Comparison of ENCODE assay signal across 10 mouse cellular contexts in genomic region chr8:113632634-113633033, GRCm38 (mm10). TPM values are rescaled to one million over a fixed set of nuclear protein-coding genes. Genes with fewer than 3 reads are reported as not detected.
DNase-seq lines count a peak whose midpoint lies in the region; ATAC-seq and TF ChIP-seq lines count a peak whose summit lies in the region.
"Had no signal": no experiment of that assay in that cellular context is flagged by ENCODE, and none has a peak within 500 bp of the region (broad histone marks: within the 10 kb centered on the region; RNA-seq: fewer than 3 reads in every experiment).

No protein-coding gene starts in this region.

- no peak overlapping the region for H3K4me2 ChIP-seq in limb, embryonic 11.5 days (ENCODE audit: low read depth, severe bottlenecking)
- H3K4me2 ChIP-seq: liver, embryonic 15.5 days had no signal

- DNase-seq in adrenal gland, adult 2 months, result peak; percentile 43
- DNase-seq in adrenal gland, adult 18-20 months (ENCODE audit: low spot score in 2 of 2), result no peak
- DNase-seq in limb, embryonic 11.5 days (ENCODE audit: low spot score), result peak; percentile 34
- DNase-seq in limb, embryonic 10.5 days (ENCODE audit: low spot score), result no peak
- DNase-seq in brain, embryonic 14.5 days (ENCODE audit: low read depth), result peak; percentile 82
- DNase-seq in heart, postnatal 4 days, result peak; percentile 37
- DNase-seq in splenic B cell, adult 2 months (ENCODE audit: low read depth, low spot score), result peak; percentile 59

- no peak for TF ChIP-seq POLR2A in brain, embryonic 14.5 days (IDR thresholded peaks at IDR 0.05; ENCODE audit: borderline replicate concordance, extremely low read depth, insufficient read depth, insufficient read length, poor library complexity, severe bottlenecking)

- 9% methylated on average over 3 of the region's 3 CpGs for WGBS in limb, embryonic 11.5 days
- 12% methylated on average over 3 of the region's 3 CpGs for WGBS in limb, embryonic 10.5 days

- 0 out of 2 replicates have a peak, but pooled peaks cover 3% of the 10 kb centered on the region for H3K4me1 ChIP-seq in limb, embryonic 11.5 days (ENCODE audit: control insufficient read depth, insufficient read depth, low read length)
- peaks cover 17% of the 10 kb centered on the region for H3K4me1 ChIP-seq in limb, embryonic 10.5 days

- no peaks in the 10 kb centered on the region for H3K27me3 ChIP-seq in limb, embryonic 11.5 days (ENCODE audit: control insufficient read depth, insufficient read depth, low read length)
- H3K27me3 ChIP-seq in limb, embryonic 10.5 days (ENCODE audit: low read depth, poor library complexity, severe bottlenecking), result no peaks in the 10 kb centered on the region
- no peaks in the 10 kb centered on the region for H3K27me3 ChIP-seq in splenic B cell, adult 2 months (ENCODE audit: control insufficient read depth, insufficient read depth, low read length, poor library complexity, severe bottlenecking)
- H3K27me3 ChIP-seq: liver, embryonic 15.5 days had no signal

- no peak overlapping the region for H3K4me3 ChIP-seq in limb, embryonic 11.5 days (ENCODE audit: low read depth, low read length)
- H3K4me3 ChIP-seq in limb, embryonic 10.5 days, result no peak overlapping the region
- H3K4me3 ChIP-seq: liver, embryonic 15.5 days had no signal

- H3K27ac ChIP-seq in limb, embryonic 11.5 days (replicated peaks; ENCODE audit: low read depth, low read length), result no peak overlapping the region
- H3K27ac ChIP-seq in limb, embryonic 10.5 days, result no peak overlapping the region
- H3K27ac ChIP-seq: liver, embryonic 15.5 days had no signal

- TF ChIP-seq CTCF in brain, embryonic 14.5 days (IDR thresholded peaks at IDR 0.05; ENCODE audit: borderline replicate concordance, extremely low read depth, insufficient read depth, insufficient read length), result peak; percentile 55; the same call in 1 of the 2 replicates

- no peak overlapping the region for H3K9ac ChIP-seq in limb, embryonic 11.5 days (ENCODE audit: low read length)
- H3K9ac ChIP-seq: liver, embryonic 15.5 days had no signal

- no peak for ATAC-seq in limb, embryonic 11.5 days (ENCODE audit: insufficient number of reproducible peaks, low FRiP score, low TSS enrichment, low read depth)
- no peak for ATAC-seq in activated CD4-positive, CD25-positive, alpha-beta regulatory T cell, adult 4 months

- no peaks in the 10 kb centered on the region for H3K9me3 ChIP-seq in limb, embryonic 11.5 days (ENCODE audit: control insufficient read depth, low read length)
- no peaks in the 10 kb centered on the region for H3K9me3 ChIP-seq in limb, embryonic 10.5 days (replicated peaks)
- H3K9me3 ChIP-seq: liver, embryonic 15.5 days had no signal

- H3K36me3 ChIP-seq in limb, embryonic 11.5 days (ENCODE audit: control insufficient read depth, insufficient read depth, low read length), result no peaks in the 10 kb centered on the region
- H3K36me3 ChIP-seq in limb, embryonic 10.5 days, result peaks cover 1% of the 10 kb centered on the region
- H3K36me3 ChIP-seq in splenic B cell, adult 2 months (ENCODE audit: control insufficient read depth, insufficient read depth, low read length, poor library complexity, severe bottlenecking), result no peaks in the 10 kb centered on the region
- H3K36me3 ChIP-seq: liver, embryonic 15.5 days had no signal

RNA-seq across cellular contexts. Expression of gene Mon1b, which starts 2.8 kb away (rescaled TPM):
- total RNA-seq in adrenal gland, adult 2 months (2021), result 10 to 100 TPM; 19.7 to 20.1 TPM
- 8.3 and 15.3 TPM in 2 replicates for polyA plus RNA-seq in adrenal gland, adult 2 months (2012; rRNA removed)
- 10 to 100 TPM; 15.7 to 19.3 TPM for total RNA-seq in adrenal gland, adult 18-20 months (2021)
- polyA plus RNA-seq in limb, embryonic 11.5 days (2014; fragmentation: Nextera tagmentation; extraction: Ambion mirVana), result 6.9 and 7.5 TPM in 2 replicates
- polyA plus RNA-seq in limb, embryonic 10.5 days (2016; fragmentation: Nextera tagmentation; extraction: Ambion mirVana), result 7.4 and 7.7 TPM in 2 replicates
- 5.2 and 11.0 TPM in 2 replicates for polyA plus RNA-seq in brain, embryonic 14.5 days (2012; rRNA removed)
- 1 to 10 TPM; 6.3 to 6.5 TPM for total RNA-seq in heart, postnatal 4 days (2021)
- polyA plus RNA-seq in activated CD4-positive, CD25-positive, alpha-beta regulatory T cell, adult 4 months (2017; shearing (Covaris generic)), result 10 to 100 TPM; 10.9 to 16.9 TPM

RNA-seq across cellular contexts. Expression of gene Syce1l, which starts 10.4 kb away (rescaled TPM):
- not detected for total RNA-seq in adrenal gland, adult 2 months (2021)
- polyA plus RNA-seq in adrenal gland, adult 2 months (2012; rRNA removed), result not detected in 2 replicates
- total RNA-seq in adrenal gland, adult 18-20 months (2021), result not detected
- 0.28 TPM in 1 of 2 replicates, not detected in the other for polyA plus RNA-seq in limb, embryonic 11.5 days (2014; fragmentation: Nextera tagmentation; extraction: Ambion mirVana)
- polyA plus RNA-seq in limb, embryonic 10.5 days (2016; fragmentation: Nextera tagmentation; extraction: Ambion mirVana), result not detected in 2 replicates
- polyA plus RNA-seq in brain, embryonic 14.5 days (2012; rRNA removed), result 0.43 and 0.55 TPM in 2 replicates
- not detected for total RNA-seq in heart, postnatal 4 days (2021)
- polyA plus RNA-seq in activated CD4-positive, CD25-positive, alpha-beta regulatory T cell, adult 4 months (2017; shearing (Covaris generic)), result not detected
- polyA plus RNA-seq: liver, embryonic 15.5 days; stomach, embryonic 16.5 days had no signal

Comparison
In these comparisons a context has a peak if more than half of its experiments do, and no peak if none do; other contexts are left out.
1. DNase-seq: peak in adrenal gland, adult 2 months (single experiment), limb, embryonic 11.5 days (single experiment), brain, embryonic 14.5 days (single experiment), heart, postnatal 4 days (single experiment) and splenic B cell, adult 2 months (single experiment); none in adrenal gland, adult 18-20 months (0 of 2) and limb, embryonic 10.5 days (single experiment).